Mouse (Mus musculus) spleen, adult 2 months (tissue): ENCODE results near the gene Chil1.

Experiments used
- CTCF ChIP-seq: fragments of 200-500 bp; IDR thresholded peaks from 2 replicates; pipeline ENCODE4 v1.5.1; 2011; ENCODE audit warnings: mild to moderate bottlenecking, inconsistent platforms; ENCODE audit not compliant: insufficient read depth, insufficient read length, insufficient replicate concordance; ENCODE audit errors: extremely low read depth
- POLR2A ChIP-seq: fragments of 200-500 bp; IDR thresholded peaks from 2 replicates; pipeline ENCODE4 v1.6.1; 2011; ENCODE audit warnings: low read depth, low read length, inconsistent platforms

DNA sequence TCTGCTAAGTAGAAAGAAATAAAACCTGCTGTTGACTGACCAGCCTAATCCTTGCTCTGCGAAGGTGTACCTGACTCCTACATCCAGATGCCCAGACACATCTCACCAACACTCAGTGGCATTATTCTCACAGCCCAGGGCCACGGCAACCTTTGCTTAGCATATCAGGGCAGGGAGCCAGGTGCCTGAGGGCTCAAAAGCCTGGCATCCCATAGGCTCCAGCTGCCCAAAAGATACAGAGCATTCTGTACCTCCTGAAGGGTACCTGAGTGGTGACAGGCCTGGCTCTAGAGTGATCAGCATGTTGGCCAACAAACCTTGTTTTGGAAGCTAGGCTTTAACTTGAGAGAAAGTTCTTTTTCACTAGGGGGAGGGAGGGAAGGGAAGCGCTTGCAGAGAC lies 49.3 kb downstream of the Chil1 start:
- TF ChIP-seq POLR2A (no peak), CTCF (no peak)
